Mouse (Mus musculus): ENCODE data around the gene Tas2r114. TPM values are rescaled to one million over a fixed set of nuclear protein-coding genes. Genes with fewer than 3 reads are reported as not detected.

Tas2r114 gene
- not detected in 2 replicates for polyA plus RNA-seq (2012; ENCODE audit: low replicate concordance)

GRCm38 (mm10) chr6:131689963-131690362 is at the start of gene Tas2r114:
TSS of gene Tas2r114 (minus strand) at chr6:131690063.

GRCm38 (mm10) chr6:131687395-131687794 is 2.5 kb downstream of the Tas2r114 start, which contains the start of gene Tas2r105:
TSS of gene Tas2r105 (minus strand) at chr6:131687495.

GRCm38 (mm10) chr6:131685644-131686043 is 4.2 kb downstream of the Tas2r114 start, which contains the start of gene Tas2r104:
TSS of gene Tas2r104 (minus strand) at chr6:131685744.

GRCm38 (mm10) chr6:131678786-131679185 is 11.1 kb downstream of the Tas2r114 start, which contains the start of gene Tas2r106:
TSS of gene Tas2r106 (minus strand) at chr6:131678886.

GRCm38 (mm10) chr6:131660049-131660448 is 29.8 kb downstream of the Tas2r114 start, which contains the start of gene Tas2r107:
TSS of gene Tas2r107 (minus strand) at chr6:131660149.

Other genes starting within 250 kb of the Tas2r114 start
- gene 5430401F13Rik, start 203.7 kb downstream of the Tas2r114 start, polyA plus RNA-seq (2012; ENCODE audit: low replicate concordance) = not detected in 2 replicates
- gene Gm6619, start 203.7 kb downstream of the Tas2r114 start, polyA plus RNA-seq (2012; ENCODE audit: low replicate concordance) = not detected in 2 replicates
- gene Tas2r130, start 59.2 kb downstream of the Tas2r114 start, polyA plus RNA-seq (2012; ENCODE audit: low replicate concordance) = not detected in 2 replicates
- not detected in 2 replicates for gene Tas2r107, start 29.9 kb downstream of the Tas2r114 start, polyA plus RNA-seq (2012; ENCODE audit: low replicate concordance)
- not detected in 2 replicates for gene Tas2r106, start 11.2 kb downstream of the Tas2r114 start, polyA plus RNA-seq (2012; ENCODE audit: low replicate concordance)
- not detected in 2 replicates for gene Tas2r104, start 4.3 kb downstream of the Tas2r114 start, polyA plus RNA-seq (2012; ENCODE audit: low replicate concordance)
- gene Tas2r105, start 2.6 kb downstream of the Tas2r114 start, polyA plus RNA-seq (2012; ENCODE audit: low replicate concordance) = not detected in 2 replicates